ENCODE assay signal across 8 mouse cellular contexts in the genomic region with DNA sequence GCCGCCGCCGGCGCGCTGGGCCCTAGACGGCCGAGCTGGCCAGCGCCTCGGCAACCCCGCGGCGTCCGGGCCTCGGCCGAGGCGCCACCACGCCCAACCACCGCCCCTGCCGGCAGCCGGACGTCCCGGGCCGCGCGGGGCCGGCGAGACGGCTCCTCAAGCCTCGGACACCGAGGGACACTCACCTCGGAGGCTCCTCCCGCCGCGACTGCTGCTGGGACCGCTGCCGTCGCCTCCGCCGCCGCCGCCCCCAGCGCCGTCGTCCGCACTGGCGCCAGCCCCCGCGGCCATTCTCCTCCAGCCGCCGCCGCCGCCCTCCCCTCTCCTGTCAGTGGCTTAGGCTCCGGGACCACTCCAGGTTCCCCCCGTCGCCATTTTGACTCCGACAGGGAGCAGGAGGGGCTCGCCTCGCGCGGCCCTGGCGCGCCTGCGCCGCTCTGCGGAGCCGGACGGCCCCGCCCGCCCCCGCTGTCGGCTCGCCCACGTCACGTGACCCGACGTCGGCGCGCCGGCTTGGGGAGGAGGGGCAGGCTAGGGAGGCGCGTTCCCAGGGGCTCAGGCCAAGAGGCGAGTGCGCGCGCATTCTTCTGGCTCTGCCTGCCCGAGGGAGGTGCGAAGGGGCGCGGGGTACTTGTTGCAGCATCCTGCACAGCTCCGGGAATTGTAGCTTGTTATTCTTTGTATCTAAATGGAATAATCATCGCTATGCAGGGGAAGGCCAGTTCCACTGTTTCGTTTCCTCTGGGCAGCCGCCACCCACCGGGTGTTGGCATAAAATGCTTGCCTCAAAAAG. TPM values are rescaled to one million over a fixed set of nuclear protein-coding genes. Genes with fewer than 3 reads are reported as not detected.
DNase-seq lines count a peak whose midpoint lies in the region; ATAC-seq and TF ChIP-seq lines count a peak whose summit lies in the region.

Gene Btbd7, minus strand, starts transcription at position 441 of the 793 bp plus-strand sequence.

- no peak for TF ChIP-seq EP300 in liver, postnatal 0 days (IDR thresholded peaks at IDR 0.05; ENCODE audit: low read depth)

- H3K36me3 ChIP-seq in E14TG2a.4 (ENCODE audit: insufficient read depth, low read length): no peaks in the 10 kb centered on the region
- no peaks in the 10 kb centered on the region for H3K36me3 ChIP-seq in forebrain, embryonic 13.5 days (ENCODE audit: poor library complexity, severe bottlenecking)
- no peaks in the 10 kb centered on the region for H3K36me3 ChIP-seq in liver, postnatal 0 days (replicated peaks; ENCODE audit: insufficient read depth, low read length)
- H3K36me3 ChIP-seq in neural tube, embryonic 14.5 days (ENCODE audit: control insufficient read depth, insufficient read depth, low read length): no peaks in the 10 kb centered on the region

- H3K27ac ChIP-seq in forebrain, embryonic 13.5 days: peak within 1 kb of the TSS; percentile 95
- peak within 1 kb of the TSS; percentile 99 for H3K27ac ChIP-seq in liver, postnatal 0 days (ENCODE audit: low read depth)
- H3K27ac ChIP-seq in neural tube, embryonic 14.5 days (ENCODE audit: low read depth, low read length): peak within 1 kb of the TSS; percentile 94

- H3K4me1 ChIP-seq in E14TG2a.4 (replicated peaks; ENCODE audit: low read depth, low read length): peaks cover 20% of the 10 kb centered on the region
- peaks cover 30% of the 10 kb centered on the region for H3K4me1 ChIP-seq in forebrain, embryonic 13.5 days
- peaks cover 23% of the 10 kb centered on the region for H3K4me1 ChIP-seq in liver, postnatal 0 days (ENCODE audit: insufficient read depth)
- H3K4me1 ChIP-seq in neural tube, embryonic 14.5 days (ENCODE audit: control insufficient read depth, insufficient read depth, low read length): peaks cover 16% of the 10 kb centered on the region

- no peaks in the 10 kb centered on the region for H3K9me3 ChIP-seq in E14TG2a.4 (ENCODE audit: low read length)
- no peaks in the 10 kb centered on the region for H3K9me3 ChIP-seq in forebrain, embryonic 13.5 days (replicated peaks)
- H3K9me3 ChIP-seq in liver, postnatal 0 days (ENCODE audit: low read length): no peaks in the 10 kb centered on the region
- no peaks in the 10 kb centered on the region for H3K9me3 ChIP-seq in neural tube, embryonic 14.5 days (ENCODE audit: control insufficient read depth, low read length)

- no peak for TF ChIP-seq CTCF in E14TG2a.4 (conservative IDR thresholded peaks at IDR 0.05; ENCODE audit: low read length)
- no peak for TF ChIP-seq CTCF in liver, postnatal 0 days (IDR thresholded peaks at IDR 0.05; ENCODE audit: low read depth)

- peak within 1 kb of the TSS; percentile 82 for H3K4me2 ChIP-seq in forebrain, embryonic 13.5 days
- H3K4me2 ChIP-seq in liver, postnatal 0 days (ENCODE audit: low read depth, low read length): peak within 1 kb of the TSS; percentile 96
- H3K4me2 ChIP-seq in neural tube, embryonic 14.5 days (ENCODE audit: low read depth, low read length): peak within 1 kb of the TSS; percentile 82

- H3K4me3 ChIP-seq in E14TG2a.4 (replicated peaks; ENCODE audit: low read length): peak within 1 kb of the TSS; percentile 90
- peak within 1 kb of the TSS; percentile 93 for H3K4me3 ChIP-seq in forebrain, embryonic 13.5 days
- H3K4me3 ChIP-seq in liver, postnatal 0 days (ENCODE audit: low read depth, low read length): peak within 1 kb of the TSS; percentile 100
- H3K4me3 ChIP-seq in neural tube, embryonic 14.5 days (ENCODE audit: low read depth, low read length): peak within 1 kb of the TSS; percentile 89

- WGBS in forebrain, embryonic 13.5 days: under 1% methylated on average over 60 of the region's 95 CpGs
- WGBS in large intestine, adult 2 months: under 1% methylated on average over 95 of the region's 95 CpGs
- 2% methylated on average over 48 of the region's 95 CpGs for WGBS in liver, postnatal 0 days (ENCODE audit: insufficient replicate concordance)
- under 1% methylated on average over 77 of the region's 95 CpGs for WGBS in neural tube, embryonic 14.5 days

- H3K27me3 ChIP-seq in E14TG2a.4 (ENCODE audit: insufficient read depth, low read length): peaks cover 25% of the 10 kb centered on the region
- no peaks in the 10 kb centered on the region for H3K27me3 ChIP-seq in forebrain, embryonic 13.5 days
- H3K27me3 ChIP-seq in liver, postnatal 0 days (ENCODE audit: insufficient read depth, low read length): no peaks in the 10 kb centered on the region
- H3K27me3 ChIP-seq in neural tube, embryonic 14.5 days (ENCODE audit: control insufficient read depth, insufficient read depth, low read length): no peaks in the 10 kb centered on the region

- H3K9ac ChIP-seq in forebrain, embryonic 13.5 days: peak within 1 kb of the TSS; percentile 94
- peak within 1 kb of the TSS; percentile 99 for H3K9ac ChIP-seq in liver, postnatal 0 days (replicated peaks)
- H3K9ac ChIP-seq in neural tube, embryonic 14.5 days (replicated peaks; ENCODE audit: low read depth, low read length): peak within 1 kb of the TSS; percentile 86

- ATAC-seq in forebrain, embryonic 13.5 days: peak; percentile 97
- ATAC-seq in liver, postnatal 0 days: peak; percentile 94
- peak; percentile 96 for ATAC-seq in neural tube, embryonic 14.5 days (ENCODE audit: low read depth)

- peak; percentile 93 for DNase-seq in c-Kit-positive CD71-positive TER-119-positive erythroid progenitor cells, embryonic 14.5 days (ENCODE audit: low spot score)
- DNase-seq in heart, postnatal 10 days: peak; percentile 98 to 99
- DNase-seq in large intestine, adult 2 months (ENCODE audit: low read depth, low spot score): peak; percentile 80
- DNase-seq in liver, postnatal 0 days: peak; percentile 98
- peak; percentile 99 for DNase-seq in testis, postnatal 10 days (ENCODE audit: low spot score)

- intact Hi-C loops in heart, postnatal 10 days (cut with DNase I): loop anchor here (5.0 kb wide), 3 partner anchors 56 to 136 kb away; partner anchors contain the start of genes Gm20604, Gm28051, Gon7 and Moap1

RNA-seq across cellular contexts. Expression of gene Btbd7, which starts in this region (rescaled TPM):
- 20.7 and 20.8 TPM in 2 replicates for polyA plus RNA-seq in forebrain, embryonic 13.5 days (2015; fragmentation: Nextera tagmentation; extraction: Ambion mirVana)
- total RNA-seq in heart, postnatal 10 days (2021): 10 to 100 TPM; 35.6 to 38.1 TPM
- polyA plus RNA-seq in large intestine, adult 2 months (2012; rRNA removed): 5.6 and 12.4 TPM in 2 replicates
- 4.6 and 4.7 TPM in 2 replicates for polyA plus RNA-seq in liver, postnatal 0 days (2015; fragmentation: Nextera tagmentation; extraction: Ambion mirVana)
- 15.1 and 18.0 TPM in 2 replicates for polyA plus RNA-seq in neural tube, embryonic 14.5 days (2014; fragmentation: Nextera tagmentation; extraction: Ambion mirVana)

Comparison
In these comparisons a context has a peak if more than half of its experiments do, and no peak if none do; other contexts are left out.
1. Peak in every context shown above with its lines: DNase-seq, ATAC-seq, H3K4me3 ChIP-seq and H3K27ac ChIP-seq.